Mouse (Mus musculus) kidney, adult 9 months (tissue): ENCODE results near the gene Pisd.
A peak's percentile ranks its signal among the peaks of the same experiment; 100 is the strongest.
"Not testable (repeated sequence)": the region's sequence is repeated elsewhere in the genome, so short reads cannot be mapped to it uniquely, and the experiment has no call there.

ENCODE experiments used
- DNase-seq: peaks from one replicate; pipeline ENCODE4 v3.0.0; 2022

Pisd gene

GRCm38 (mm10) chr5:32742149-32742548 is 43.3 kb downstream of the Pisd start:
- DNase-seq, result no peak

GRCm38 (mm10) chr5:32741377-32741776 is 44.1 kb downstream of the Pisd start:
- DNase-seq, result not testable (repeated sequence)

- DNase-seq, result not testable (repeated sequence)
Measured at GRCm38 (mm10) chr5:32740850-32741249, 44.6 kb downstream of the Pisd start.

DNA sequence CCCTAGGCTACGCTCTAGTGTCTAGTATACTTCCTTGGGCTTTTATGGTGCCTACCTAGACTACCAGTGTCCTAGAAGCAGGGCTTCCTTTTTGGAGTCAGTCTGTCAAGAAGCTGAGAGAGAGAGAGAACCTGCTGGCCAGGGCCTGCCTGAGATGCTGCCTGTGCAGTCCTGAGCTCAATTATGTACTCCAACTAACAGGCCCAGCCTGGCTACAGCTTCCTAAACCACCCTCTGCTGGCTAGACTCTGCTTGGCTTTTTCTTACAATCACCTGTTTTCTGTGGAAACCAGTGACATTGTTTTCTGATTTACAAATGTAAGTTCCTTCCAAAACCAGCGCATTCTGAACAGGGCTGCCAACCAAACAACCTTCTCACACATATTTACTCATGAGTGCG is 45.3 kb downstream of the Pisd start:
- no peak for DNase-seq

GRCm38 (mm10) chr5:32736770-32737169 is 48.7 kb downstream of the Pisd start:
- not testable (repeated sequence) for DNase-seq

- DNase-seq, result no peak
Measured at GRCm38 (mm10) chr5:32735779-32736178, 49.7 kb downstream of the Pisd start.

DNA sequence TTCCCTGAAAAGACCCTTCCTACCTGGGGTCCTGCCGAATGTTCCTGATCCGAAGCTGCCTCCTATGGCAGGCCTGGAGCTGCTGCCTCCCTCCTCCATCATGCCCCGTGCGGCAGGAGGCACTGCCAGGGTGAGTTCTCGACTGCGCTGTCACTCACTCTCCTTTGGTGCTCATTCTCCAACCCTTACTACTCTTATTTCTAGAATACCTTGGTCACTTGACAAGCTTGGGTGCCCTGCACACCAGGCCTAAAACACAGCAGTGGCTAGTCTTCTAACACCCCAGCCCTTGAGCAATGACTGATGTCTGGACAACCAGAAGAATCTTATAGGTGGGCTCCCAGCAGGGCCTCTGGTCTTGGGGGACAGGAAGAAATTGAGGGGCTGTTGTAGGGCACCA is 51.6 kb downstream of the Pisd start:
- not testable (repeated sequence) for DNase-seq

DNA sequence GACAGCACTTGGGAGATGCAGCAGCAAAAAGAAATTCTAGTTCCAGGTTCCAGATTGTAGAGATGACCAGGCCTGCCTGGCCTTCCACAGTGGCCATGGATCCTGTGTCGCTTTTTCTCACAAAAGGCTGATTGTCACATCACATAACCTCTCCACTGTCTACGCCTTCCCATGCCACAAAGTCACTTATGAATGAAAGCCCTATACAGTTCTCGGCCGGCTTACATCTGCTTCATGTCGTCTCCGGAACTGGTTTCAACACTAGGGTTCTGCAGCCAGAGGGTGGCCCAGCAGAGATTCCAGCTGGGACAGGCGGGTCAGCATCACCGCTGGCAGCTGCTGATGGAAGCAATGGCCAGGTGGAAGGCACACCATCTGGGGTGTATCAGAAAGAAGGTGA is 56.6 kb downstream of the Pisd start:
- no peak for DNase-seq

- DNase-seq, result no peak
Measured at GRCm38 (mm10) chr5:32728300-32728699, 57.1 kb downstream of the Pisd start.

DNA sequence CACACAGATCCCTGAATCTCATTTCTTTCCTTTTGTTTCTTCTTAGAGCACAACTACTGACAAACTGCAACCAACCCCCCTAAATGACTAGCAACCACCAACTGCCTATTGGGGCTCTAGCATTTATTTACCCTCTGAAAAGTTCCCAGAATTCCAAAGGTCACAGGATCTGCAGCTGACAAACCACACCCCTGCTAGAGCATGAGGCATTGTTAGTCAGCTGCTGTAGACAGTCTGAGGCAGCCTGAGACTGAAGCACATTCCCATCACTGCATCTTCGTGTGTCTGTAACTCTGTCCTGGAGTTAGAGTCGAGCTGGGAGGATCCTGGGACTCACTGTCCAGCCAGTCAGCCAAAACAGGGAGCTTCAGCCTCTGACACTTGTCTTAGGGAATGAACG is 60.0 kb downstream of the Pisd start:
- DNase-seq, result peak; percentile 79

DNA sequence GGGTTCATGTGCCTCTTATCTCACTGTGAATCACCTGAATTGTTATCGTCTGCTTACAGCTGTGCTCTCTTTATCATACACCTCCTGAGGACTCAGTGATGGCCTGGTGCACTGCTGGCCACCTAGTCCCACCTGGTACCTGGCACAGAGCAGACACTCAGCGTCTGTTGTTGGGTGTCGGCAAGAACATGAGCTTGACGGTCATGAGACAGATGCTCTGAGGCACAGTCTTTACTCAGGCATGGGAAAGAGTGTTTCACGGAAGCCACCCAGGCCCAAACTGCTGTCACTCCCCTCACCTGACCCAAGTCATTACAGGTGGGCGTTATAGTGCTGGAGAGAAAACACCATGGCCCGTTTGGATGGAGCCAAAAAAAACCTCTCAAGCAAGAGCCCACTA is 61.5 kb downstream of the Pisd start:
- DNase-seq, result no peak

GRCm38 (mm10) chr5:32722711-32723110 is 62.7 kb downstream of the Pisd start:
- DNase-seq, result not testable (repeated sequence)

DNA sequence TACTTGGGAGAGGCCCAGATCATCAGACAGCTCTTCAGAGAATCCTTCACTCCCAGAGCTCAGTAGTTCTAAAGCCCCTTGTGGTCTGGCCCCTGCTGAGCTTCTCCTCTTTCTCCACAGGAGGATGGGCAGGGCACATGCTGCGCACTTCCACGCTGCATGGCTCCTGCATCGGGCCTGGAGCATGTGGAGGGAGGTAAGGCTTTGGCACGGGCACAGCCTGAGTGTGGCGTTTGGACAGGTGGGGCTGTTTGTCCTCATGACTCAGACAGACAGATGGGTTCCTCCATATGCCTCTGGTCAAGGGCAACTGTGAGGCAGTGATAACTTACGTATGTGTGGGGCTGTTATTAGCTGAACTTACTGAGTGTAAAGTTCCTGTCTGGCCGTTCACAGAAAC is 63.2 kb downstream of the Pisd start:
- DNase-seq, result no peak

- no peak for DNase-seq
Measured at GRCm38 (mm10) chr5:32721316-32721715, 64.1 kb downstream of the Pisd start.

DNA sequence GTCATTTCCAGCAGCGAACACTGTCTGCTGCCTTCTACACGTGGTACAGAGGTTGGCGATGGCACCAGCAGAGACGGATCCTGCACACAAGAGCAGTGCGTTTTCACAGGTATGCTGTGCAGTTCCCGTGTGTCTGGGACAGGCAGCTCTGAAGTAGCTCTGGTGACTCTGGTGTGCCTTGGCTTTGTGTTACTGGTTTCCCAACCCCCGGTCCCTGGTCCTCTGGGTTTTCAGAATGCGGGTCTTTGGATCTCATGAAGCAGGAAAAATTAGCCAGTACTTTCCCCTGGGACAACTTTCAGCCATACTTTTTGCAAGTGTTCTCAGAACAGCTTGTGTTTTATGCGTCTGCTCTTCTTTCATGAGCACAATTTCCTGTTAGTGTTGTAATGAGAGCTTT is 65.0 kb downstream of the Pisd start:
- DNase-seq, result no peak

GRCm38 (mm10) chr5:32718916-32719315 is 66.5 kb downstream of the Pisd start:
- no peak for DNase-seq

DNA sequence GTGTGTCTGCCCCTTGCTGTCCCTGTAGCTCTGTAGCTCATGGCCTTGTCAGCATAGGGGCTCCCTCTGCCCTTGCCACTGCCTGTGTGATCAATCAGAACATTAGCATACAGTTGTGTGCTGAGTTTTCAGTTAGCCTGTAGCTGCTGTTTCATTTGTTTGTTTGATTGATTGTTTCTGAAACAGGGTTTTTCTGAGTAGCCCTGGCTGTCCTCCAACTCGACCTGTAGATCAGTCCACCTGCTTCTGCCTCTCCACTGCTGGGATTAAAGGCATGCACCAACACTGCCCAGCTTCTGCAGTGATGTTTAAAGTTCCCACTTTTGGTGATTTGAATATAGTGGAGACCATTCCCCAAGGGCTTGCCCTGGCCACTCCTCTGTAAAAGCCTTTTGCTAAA is 67.7 kb downstream of the Pisd start:
- no peak for DNase-seq

DNA sequence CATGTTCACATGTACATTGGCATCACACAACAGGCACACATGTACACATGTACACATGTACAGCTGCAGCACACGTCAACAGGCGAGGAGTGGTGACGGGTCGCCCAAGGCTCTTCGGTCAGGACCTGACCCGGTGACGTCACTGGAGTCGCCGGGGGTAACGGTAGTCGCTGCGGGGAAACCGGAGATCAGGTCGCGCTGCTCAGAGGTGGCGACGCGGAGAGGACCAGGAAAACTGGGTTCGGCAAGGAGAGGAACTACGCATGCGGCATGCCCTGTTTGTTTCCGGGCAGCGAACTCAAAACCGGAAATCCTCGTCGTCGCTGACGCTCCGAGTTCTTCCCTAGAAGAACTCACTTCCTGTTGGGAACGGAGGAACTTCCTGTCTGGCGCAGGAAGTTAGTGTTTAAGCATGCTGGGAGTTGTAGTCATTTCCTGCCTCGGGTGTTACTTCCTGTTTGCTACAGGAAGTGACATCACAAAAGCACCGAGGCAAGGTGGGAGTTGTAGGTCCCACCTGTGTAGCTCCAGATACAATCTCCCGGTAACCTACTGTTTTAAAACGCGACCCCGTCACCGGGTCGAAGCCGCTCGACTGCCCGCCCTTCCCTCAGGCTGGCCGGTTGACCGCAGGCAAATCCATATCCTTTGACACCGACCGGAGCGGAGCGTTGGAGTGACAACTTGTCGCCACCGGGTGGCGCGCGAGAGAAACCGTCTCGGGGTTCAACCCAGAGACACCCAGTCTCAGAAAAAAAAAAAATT is 71.6 kb downstream of the Pisd start:
- peak; percentile 96 for DNase-seq

DNA sequence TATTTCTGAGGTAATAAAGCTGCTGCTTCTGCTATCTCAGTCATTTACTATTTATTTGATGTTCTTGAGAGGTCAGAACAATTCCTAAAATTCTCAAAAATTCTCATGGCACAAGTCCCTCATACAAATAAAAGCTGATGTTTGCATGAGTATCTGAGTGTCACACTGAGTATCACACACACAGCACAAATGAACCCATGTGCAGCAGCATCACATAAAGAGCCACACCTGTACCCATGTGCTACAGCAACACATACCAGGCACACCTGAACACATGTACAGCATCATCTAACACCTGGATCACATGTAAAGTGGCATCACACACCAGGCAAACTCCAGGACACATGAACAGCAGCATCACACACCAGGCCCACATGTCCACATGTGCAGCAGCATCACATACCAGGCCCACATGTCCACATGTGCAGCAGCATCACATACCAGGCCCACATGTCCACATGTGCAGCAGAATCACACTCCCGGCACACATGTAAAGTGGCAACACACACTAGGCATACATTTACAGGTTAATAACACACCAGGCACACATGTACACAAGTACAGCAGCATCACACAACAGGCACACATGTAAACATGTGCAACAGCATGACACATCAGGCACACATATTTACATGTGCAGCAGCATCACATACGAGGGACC is 72.3 kb downstream of the Pisd start:
- DNase-seq, result peak; percentile 20

DNA sequence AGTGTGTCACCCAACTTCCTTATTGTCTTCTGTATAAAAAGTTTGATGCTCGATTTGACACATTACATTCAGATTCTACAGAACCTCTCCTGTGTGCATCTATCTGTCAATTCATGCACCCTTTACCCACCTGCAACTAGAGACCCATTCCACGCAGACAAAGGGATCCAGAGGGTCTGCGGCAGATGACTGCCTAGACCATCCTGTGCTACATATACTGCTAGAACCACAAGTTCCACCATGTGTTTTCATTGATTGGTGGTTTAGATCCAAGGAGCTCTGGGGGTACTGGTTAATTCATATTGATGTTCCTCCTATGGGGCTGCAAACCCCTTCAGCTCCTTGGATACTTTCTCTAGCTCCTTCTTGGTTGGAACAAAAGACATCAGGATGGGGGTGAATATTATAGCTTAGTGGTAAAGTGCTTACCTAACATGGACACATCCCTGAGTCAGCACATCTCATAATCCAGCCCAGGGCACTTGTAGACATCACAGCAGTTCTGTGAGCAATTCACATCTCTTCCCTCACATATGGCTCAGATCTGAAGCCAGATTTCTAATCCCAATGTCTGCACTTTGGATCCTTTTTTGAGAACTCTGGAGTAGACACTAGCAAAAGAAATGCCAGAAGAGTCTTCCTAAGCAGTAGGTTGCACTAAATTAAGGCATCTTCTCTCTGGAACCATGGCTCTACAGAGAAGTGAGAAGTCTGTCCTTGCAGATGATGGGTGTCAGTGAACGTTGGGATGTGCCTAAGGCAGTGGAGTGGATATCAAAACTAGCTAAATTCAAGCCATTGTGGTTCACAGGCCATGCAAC is 73.0 kb downstream of the Pisd start:
- no peak for DNase-seq

DNA sequence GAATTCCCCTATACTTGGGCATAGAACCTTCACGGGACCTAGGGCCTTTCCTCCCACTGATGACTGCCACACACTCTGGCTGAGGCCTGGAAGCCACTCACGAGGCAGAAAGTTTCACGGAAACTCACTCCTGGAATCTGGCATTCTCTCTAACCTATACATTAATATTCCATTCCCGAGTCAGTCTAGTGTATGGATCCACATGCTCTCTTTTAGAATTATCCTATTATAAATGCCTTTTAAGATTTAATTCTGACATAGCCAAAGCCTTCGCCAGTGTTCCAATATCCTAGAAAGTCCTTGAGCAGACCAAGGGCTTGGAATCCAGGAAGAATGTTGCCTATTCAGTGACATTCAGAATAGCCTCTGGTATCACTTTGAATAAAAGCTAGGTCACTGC is 74.0 kb downstream of the Pisd start:
- DNase-seq, result no peak

DNA sequence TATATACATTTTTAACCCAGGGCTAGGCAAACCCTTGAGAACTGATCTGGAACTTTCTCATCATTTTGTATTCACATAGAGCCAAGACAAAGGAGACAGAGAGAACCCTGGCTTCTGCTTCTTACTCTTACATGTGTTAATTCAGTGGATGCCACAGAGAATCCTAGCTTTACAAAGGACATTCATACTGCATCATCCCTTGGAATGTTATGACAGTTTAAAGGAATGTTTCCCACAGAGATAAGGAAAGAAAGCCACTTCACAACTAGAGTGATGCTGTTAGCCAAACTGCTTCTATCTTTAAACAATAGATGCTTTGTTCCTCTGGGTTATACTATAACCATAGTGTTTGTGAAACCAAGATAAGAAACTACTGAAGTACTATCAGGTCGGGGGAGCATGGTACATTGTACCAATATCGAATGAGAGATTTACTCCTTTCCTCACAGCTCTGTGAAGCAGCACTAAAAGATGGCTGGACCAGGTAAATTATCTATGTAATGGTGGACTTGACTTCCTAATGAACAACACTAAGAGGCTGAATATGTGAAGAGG is 79.1 kb downstream of the Pisd start:
- no peak for DNase-seq

GRCm38 (mm10) chr5:32697208-32697867 is 88.1 kb downstream of the Pisd start:
- peak; percentile 75 for DNase-seq
